Mouse (Mus musculus): ENCODE data around the gene Sdhaf4. TPM values are rescaled to one million over a fixed set of nuclear protein-coding genes. Genes with fewer than 3 reads are reported as not detected.

Gene Sdhaf4
- total RNA-seq, 4 experiments from 2014 or later, result 90.9 to 97.1 (median 92.2) TPM

DNA sequence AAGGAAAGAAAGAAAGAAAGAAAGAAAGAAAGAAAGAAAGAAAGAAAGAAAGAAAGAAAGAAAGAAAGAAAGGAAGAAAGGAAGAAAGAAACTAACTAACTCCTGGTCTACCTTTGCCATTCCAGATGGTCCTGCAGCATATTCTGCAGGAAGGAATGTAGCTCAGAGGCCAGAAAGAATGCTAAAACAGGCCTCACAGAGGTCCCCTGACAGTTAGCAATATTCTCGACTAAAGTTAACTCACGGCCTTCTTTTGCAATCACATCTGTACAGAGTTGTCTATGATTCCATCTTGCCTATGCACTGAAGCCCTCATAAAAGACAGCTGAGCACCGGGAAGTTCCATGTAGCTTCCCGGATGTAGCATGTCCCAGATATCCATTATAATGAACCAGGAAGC is 49.9 kb downstream of the Sdhaf4 start:
- DNase-seq (ENCODE audit: low spot score), result no peak

DNA sequence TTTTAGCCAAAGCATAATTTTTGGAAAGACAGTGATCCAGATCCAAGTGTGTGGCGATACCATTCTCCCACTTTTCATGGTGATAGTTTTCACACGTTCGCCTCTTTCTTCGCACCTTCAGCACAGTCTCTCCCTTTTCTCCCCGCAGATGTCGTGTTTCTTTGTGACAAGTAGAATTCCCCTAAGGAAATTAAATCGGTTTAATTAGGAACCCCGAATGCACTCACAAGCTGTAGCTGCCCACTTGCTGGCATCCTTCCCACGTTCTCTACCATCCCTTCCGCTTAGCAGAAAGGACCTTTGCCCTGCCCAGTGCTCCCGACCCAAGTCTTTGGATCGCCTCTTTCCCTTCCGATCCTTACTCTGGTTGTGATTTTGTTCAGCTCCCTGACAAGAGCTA is 51.5 kb downstream of the Sdhaf4 start:
- DNase-seq (ENCODE audit: low spot score), result no peak

DNA sequence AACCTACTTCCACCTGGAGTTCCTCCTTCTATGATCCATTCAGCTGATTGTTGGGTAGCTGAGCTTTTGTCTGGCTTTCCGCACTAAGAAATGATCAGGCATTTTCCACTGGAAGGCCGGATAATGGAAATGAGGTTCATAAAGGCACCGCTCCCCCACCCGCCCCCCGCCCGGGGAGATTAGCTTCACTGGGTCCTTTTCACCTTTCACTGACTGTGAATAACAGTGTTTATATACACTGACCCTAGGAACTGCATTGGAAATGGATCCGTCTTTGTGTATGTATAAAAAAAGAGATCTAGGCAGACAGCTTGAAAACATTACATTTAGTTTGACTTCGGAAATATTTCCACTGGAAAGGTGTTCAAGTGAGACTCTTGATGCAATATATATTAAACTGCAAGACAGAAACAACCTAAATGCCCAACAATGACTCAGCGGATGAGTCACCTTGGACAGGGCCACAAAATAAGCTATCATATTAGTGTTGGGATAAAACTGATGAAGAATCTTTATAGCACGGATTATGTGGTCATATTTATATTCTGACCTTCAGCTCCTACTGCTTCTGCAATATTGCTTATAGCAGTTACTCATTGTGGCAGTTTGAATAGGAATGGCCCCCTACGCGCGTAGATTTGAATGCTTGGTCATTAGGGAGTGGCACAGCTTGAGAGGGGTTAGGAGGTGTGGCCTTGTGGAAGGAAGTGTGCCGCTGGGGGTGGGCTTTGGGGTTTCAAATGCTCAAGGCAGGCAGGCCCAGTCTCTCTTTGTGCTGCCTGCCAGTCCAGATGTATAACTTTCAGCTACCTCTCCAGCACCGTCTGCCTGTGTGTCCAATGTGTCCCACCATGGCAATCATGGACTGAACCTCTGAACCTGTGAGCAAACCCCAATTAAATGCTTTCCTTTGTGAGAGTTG is 56.4 kb downstream of the Sdhaf4 start:
- DNase-seq (ENCODE audit: low spot score), result no peak

DNA sequence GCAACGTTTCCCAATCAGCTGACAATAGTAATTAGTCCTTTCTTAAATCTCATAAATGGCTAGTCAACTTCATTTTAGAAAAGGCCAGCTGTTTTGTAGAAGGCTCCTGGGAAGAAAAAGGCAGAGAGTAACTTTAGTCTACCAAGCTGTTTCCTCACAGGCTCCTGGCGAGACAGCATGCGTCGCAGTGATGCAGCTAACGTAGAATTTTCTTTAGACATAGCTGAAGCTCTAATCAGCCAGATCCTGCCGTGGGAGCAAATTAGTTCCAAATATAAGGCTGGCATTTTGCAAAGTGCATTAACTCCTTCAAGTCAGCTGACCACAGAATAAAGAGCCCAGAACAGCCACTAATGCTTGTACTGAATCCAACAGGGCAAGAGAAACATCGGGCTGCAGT is 57.2 kb downstream of the Sdhaf4 start:
- DNase-seq (ENCODE audit: low spot score), result no peak

Other genes with a start within 250 kb of the Sdhaf4 start
- gene B3gat2, start 243.9 kb downstream of the Sdhaf4 start, total RNA-seq (2022), result not detected
- 10 to 100 TPM; 13.9 to 18.3 (median 17.5) TPM for gene Smap1, start 83.3 kb downstream of the Sdhaf4 start, total RNA-seq (2022)
- 10 to 100 TPM; 18.0 to 23.5 (median 20.3) TPM for gene Fam135a, start 94.7 kb upstream of the Sdhaf4 start, total RNA-seq (2022)
- not detected for gene Col9a1, start 172.0 kb upstream of the Sdhaf4 start, total RNA-seq (2022)